Mouse (Mus musculus) thymus, adult 2 months (tissue): ENCODE results near the gene BC004004.

Source experiments
- CTCF ChIP-seq: fragments of 200-500 bp; IDR thresholded peaks from 2 replicates; pipeline ENCODE4 v1.5.1; 2012; ENCODE audit warnings: mild to moderate bottlenecking, control low read depth, low read length, moderate library complexity, borderline replicate concordance; ENCODE audit not compliant: control insufficient read depth, poor library complexity, insufficient read depth; ENCODE audit errors: extremely low read depth
- POLR2A ChIP-seq: fragments of 200-500 bp; IDR thresholded peaks from 2 replicates; pipeline ENCODE4 v1.6.1; 2012; ENCODE audit warnings: mild to moderate bottlenecking, low read length, control low read depth, moderate library complexity; ENCODE audit not compliant: control insufficient read depth, poor library complexity, insufficient read depth; ENCODE audit errors: extremely low read depth

GRCm38 (mm10) chr17:29231109-29231508 is 37.5 kb upstream of the BC004004 start:
- TF ChIP-seq POLR2A: no peak
- no peak for TF ChIP-seq CTCF
